ENCODE assay signal across 8 mouse cellular contexts in genomic region chr7:81571108-81571940, GRCm38 (mm10). TPM values are rescaled to one million over a fixed set of nuclear protein-coding genes. Genes with fewer than 3 reads are reported as not detected.
DNase-seq lines count a peak whose midpoint lies in the region; ATAC-seq and TF ChIP-seq lines count a peak whose summit lies in the region.

TSS of gene Whamm (plus strand) at chr7:81571266.

- H3K9me3 ChIP-seq in heart, embryonic 12.5 days (replicated peaks), result no peaks in the 10 kb centered on the region
- H3K9me3 ChIP-seq in kidney, postnatal 0 days (replicated peaks; ENCODE audit: low read length), result no peaks in the 10 kb centered on the region
- H3K9me3 ChIP-seq in liver, embryonic 11.5 days (ENCODE audit: control insufficient read depth, low read length), result no peaks in the 10 kb centered on the region
- no peaks in the 10 kb centered on the region for H3K9me3 ChIP-seq in stomach, embryonic 14.5 days (ENCODE audit: control insufficient read depth, low read depth, low read length)

- peak within 1 kb of the TSS; percentile 95 for H3K27ac ChIP-seq in heart, embryonic 12.5 days (ENCODE audit: poor library complexity, severe bottlenecking)
- peak within 1 kb of the TSS; percentile 95 for H3K27ac ChIP-seq in kidney, postnatal 0 days
- H3K27ac ChIP-seq in liver, embryonic 11.5 days (ENCODE audit: low read depth, low read length), result peak within 1 kb of the TSS; percentile 89
- H3K27ac ChIP-seq in stomach, embryonic 14.5 days (ENCODE audit: low read length), result peak within 1 kb of the TSS; percentile 90

- ATAC-seq in erythroid progenitor cell, adult 5-6 weeks (replicated peaks; ENCODE audit: low FRiP score, poor library complexity, severe bottlenecking), result peak; percentile 91
- ATAC-seq in heart, embryonic 12.5 days (ENCODE audit: insufficient number of reproducible peaks, low FRiP score), result peak; percentile 96
- peak; percentile 99 for ATAC-seq in kidney, postnatal 0 days (replicated peaks; ENCODE audit: low FRiP score, low read depth)
- peak; percentile 99 for ATAC-seq in liver, embryonic 11.5 days (replicated peaks; ENCODE audit: low FRiP score)
- peak; percentile 99 for ATAC-seq in stomach, embryonic 14.5 days (ENCODE audit: insufficient number of reproducible peaks, insufficient read depth, low FRiP score, low read depth)

- peaks cover 14% of the 10 kb centered on the region for H3K36me3 ChIP-seq in heart, embryonic 12.5 days
- 0 out of 2 replicates have a peak, but pooled peaks cover 5% of the 10 kb centered on the region for H3K36me3 ChIP-seq in kidney, postnatal 0 days (ENCODE audit: insufficient read depth, low read length)
- H3K36me3 ChIP-seq in liver, embryonic 11.5 days (ENCODE audit: control insufficient read depth, insufficient read depth, low read length), result peaks cover 5% of the 10 kb centered on the region; the same call in 1 of the 2 replicates
- 0 out of 2 replicates have a peak, but pooled peaks cover 4% of the 10 kb centered on the region for H3K36me3 ChIP-seq in stomach, embryonic 14.5 days (ENCODE audit: control insufficient read depth, insufficient read depth, low read length)

- TF ChIP-seq CTCF in kidney, postnatal 0 days (IDR thresholded peaks at IDR 0.05; ENCODE audit: low read depth), result peak; percentile 16

- peak within 1 kb of the TSS; percentile 90 for H3K4me3 ChIP-seq in heart, embryonic 12.5 days
- peak within 1 kb of the TSS; percentile 90 for H3K4me3 ChIP-seq in kidney, postnatal 0 days (replicated peaks; ENCODE audit: low read depth, low read length)
- peak within 1 kb of the TSS; percentile 95 for H3K4me3 ChIP-seq in liver, embryonic 11.5 days (ENCODE audit: low read depth, low read length)
- peak within 1 kb of the TSS; percentile 79 for H3K4me3 ChIP-seq in stomach, embryonic 14.5 days (ENCODE audit: low read depth, low read length)

- H3K27me3 ChIP-seq in heart, embryonic 12.5 days (replicated peaks), result no peaks in the 10 kb centered on the region
- H3K27me3 ChIP-seq in kidney, postnatal 0 days (ENCODE audit: insufficient read depth, low read length), result no peaks in the 10 kb centered on the region
- H3K27me3 ChIP-seq in liver, embryonic 11.5 days (replicated peaks; ENCODE audit: control insufficient read depth, insufficient read depth, low read length), result no peaks in the 10 kb centered on the region
- H3K27me3 ChIP-seq in stomach, embryonic 14.5 days (ENCODE audit: control insufficient read depth, insufficient read depth, low read length), result no peaks in the 10 kb centered on the region

- peak within 1 kb of the TSS; percentile 82 for H3K4me2 ChIP-seq in heart, embryonic 12.5 days
- peak within 1 kb of the TSS; percentile 69 for H3K4me2 ChIP-seq in kidney, postnatal 0 days (ENCODE audit: low read length)
- peak within 1 kb of the TSS; percentile 76 for H3K4me2 ChIP-seq in liver, embryonic 11.5 days
- H3K4me2 ChIP-seq in stomach, embryonic 14.5 days (replicated peaks; ENCODE audit: low read depth, low read length), result peak within 1 kb of the TSS; percentile 77

- DNase-seq in CD4-positive helper T cell, adult 2 months (ENCODE audit: low read depth, low spot score), result peak; percentile 95
- DNase-seq in brain, embryonic 18.5 days (ENCODE audit: low read depth, low spot score), result peak; percentile 87
- peak; percentile 98 for DNase-seq in kidney, postnatal 0 days (ENCODE audit: low spot score)
- DNase-seq in liver, embryonic 11.5 days (ENCODE audit: low spot score), result peak; percentile 86
- peak; percentile 94 for DNase-seq in naive thymus-derived CD4-positive, alpha-beta T cell, adult 2 months (ENCODE audit: low read depth)

- WGBS in heart, embryonic 12.5 days, result under 1% methylated on average over 90 of the region's 96 CpGs
- WGBS in kidney, postnatal 0 days, result under 1% methylated on average over 88 of the region's 96 CpGs
- under 1% methylated on average over 96 of the region's 96 CpGs for WGBS in liver, embryonic 11.5 days
- WGBS in stomach, embryonic 14.5 days, result under 1% methylated on average over 91 of the region's 96 CpGs

- H3K9ac ChIP-seq in heart, embryonic 12.5 days, result peak within 1 kb of the TSS; percentile 96
- H3K9ac ChIP-seq in kidney, postnatal 0 days (ENCODE audit: low read depth, low read length), result peak within 1 kb of the TSS; percentile 87
- peak within 1 kb of the TSS; percentile 87 for H3K9ac ChIP-seq in liver, embryonic 11.5 days (ENCODE audit: low read depth, low read length)
- H3K9ac ChIP-seq in stomach, embryonic 14.5 days (replicated peaks; ENCODE audit: low read depth, low read length), result peak within 1 kb of the TSS; percentile 68

- H3K4me1 ChIP-seq in heart, embryonic 12.5 days (replicated peaks), result peaks cover 37% of the 10 kb centered on the region
- H3K4me1 ChIP-seq in kidney, postnatal 0 days (replicated peaks; ENCODE audit: insufficient read depth, low read length), result 0 out of 2 replicates have a peak, but pooled peaks cover 5% of the 10 kb centered on the region
- H3K4me1 ChIP-seq in liver, embryonic 11.5 days (replicated peaks; ENCODE audit: control insufficient read depth, insufficient read depth, low read length), result peaks cover 14% of the 10 kb centered on the region
- H3K4me1 ChIP-seq in stomach, embryonic 14.5 days (ENCODE audit: control insufficient read depth, insufficient read depth, low read length), result peaks cover 3% of the 10 kb centered on the region; the same call in 1 of the 2 replicates

RNA-seq across cellular contexts. Expression of gene Whamm, which starts in this region (rescaled TPM):
- total RNA-seq in erythroid progenitor cell, adult 5-6 weeks (2015; ENCODE audit: low replicate concordance), result 9.7 and 12.2 TPM in 2 replicates
- 13.3 and 16.6 TPM in 2 replicates for total RNA-seq in erythroid progenitor cell, adult 5-6 weeks (2017; ENCODE audit: low replicate concordance)
- 6.9 and 7.6 TPM in 2 replicates for polyA plus RNA-seq in heart, embryonic 12.5 days (2016; fragmentation: Nextera tagmentation; extraction: Ambion mirVana)
- polyA plus RNA-seq in kidney, postnatal 0 days (2015; fragmentation: Nextera tagmentation; extraction: Ambion mirVana), result 5.1 and 5.7 TPM in 2 replicates
- polyA plus RNA-seq in liver, embryonic 11.5 days (2014; fragmentation: Nextera tagmentation; extraction: Ambion mirVana), result 10.5 and 11.6 TPM in 2 replicates
- polyA plus RNA-seq in stomach, embryonic 14.5 days (2014; fragmentation: Nextera tagmentation; extraction: Ambion mirVana), result 5.0 and 7.3 TPM in 2 replicates

Comparison
In these comparisons a context has a peak if more than half of its experiments do, and no peak if none do; other contexts are left out.
1. Peak in every context shown above with its lines: DNase-seq, ATAC-seq, H3K4me3 ChIP-seq and H3K27ac ChIP-seq.